Mouse (Mus musculus) v-Abl transformed pro-B cells (cell line): ENCODE measurements around the gene Ift88.

Source experiments
- in situ Hi-C, 2 experiments: fragments of 400-800 bp; cut with MboI; formaldehyde crosslinking; loops; one replicate each; pipeline ENCODE4 v1.15.1; 2025; ENCODE audit not compliant: unreplicated experiment in 2 of 2

The Ift88 gene

DNA sequence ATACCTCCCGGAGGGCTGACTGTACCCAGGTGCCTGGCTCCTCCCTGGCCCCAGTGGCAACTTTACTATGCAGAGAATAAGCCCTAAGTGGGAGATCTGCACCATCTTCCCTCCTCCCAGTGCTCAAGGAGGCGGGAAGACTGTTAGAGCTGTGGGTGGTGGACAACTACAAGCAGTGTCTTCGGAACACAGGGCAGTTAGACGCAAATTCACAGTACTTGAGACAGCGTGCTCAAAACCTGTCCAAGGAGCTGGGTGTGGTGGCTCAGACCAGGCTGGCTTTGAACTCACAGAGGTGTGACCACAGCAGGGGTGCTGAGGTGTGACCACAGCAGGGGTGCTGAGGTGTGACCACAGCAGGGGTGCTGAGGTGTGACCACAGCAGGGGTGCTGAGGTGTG is 130.6 kb downstream of the Ift88 start:
- in situ Hi-C loops, result no loop called here

DNA sequence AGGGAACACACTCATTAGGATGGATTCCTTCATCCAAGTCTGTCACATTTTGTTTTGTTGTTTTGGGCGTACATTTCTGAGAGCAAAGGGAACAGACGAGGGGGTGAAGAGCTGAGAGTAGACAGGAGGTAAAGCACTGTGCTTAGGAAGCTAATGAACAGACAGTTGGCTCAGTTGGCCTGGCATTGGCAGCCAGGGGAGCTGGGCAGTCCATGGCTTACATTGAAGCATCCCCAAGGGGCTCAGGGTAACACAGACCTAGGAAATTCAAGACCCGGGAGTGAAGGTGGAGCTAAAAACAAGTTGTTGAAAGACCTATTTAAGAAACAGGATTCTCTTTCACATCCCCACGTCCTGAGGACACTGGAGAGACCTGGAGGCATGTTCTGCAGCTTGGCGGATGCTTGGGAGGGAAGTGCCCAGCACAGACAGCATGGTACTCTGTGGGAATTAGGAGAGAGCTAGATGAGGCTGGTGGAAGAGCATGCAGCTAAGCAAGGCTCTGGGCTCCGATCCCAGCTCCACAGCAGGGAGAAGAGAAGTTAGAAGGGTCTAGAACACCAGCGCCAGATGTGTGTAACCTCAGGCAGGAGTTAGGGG is 131.7 kb downstream of the Ift88 start:
- in situ Hi-C loops, result no loop called here

DNA sequence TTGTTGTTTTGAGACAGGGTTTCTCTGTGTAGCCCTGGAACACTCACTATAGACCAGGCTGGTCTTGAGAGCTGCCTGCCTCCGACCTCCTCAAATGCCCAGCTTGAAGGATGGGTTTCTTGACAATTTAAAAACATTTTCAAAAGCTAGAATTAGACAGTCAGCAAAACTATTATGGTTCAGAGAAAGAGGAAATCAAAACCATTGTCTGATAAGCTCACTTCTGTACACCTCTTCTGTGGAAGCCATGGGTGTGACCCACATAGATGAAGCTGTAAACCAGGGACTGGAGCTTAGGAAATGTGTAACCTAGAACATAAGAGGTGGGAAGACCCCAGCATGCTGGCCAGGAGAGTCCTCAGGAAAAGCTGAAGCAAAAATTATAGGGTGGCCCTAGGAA is 133.1 kb downstream of the Ift88 start:
- in situ Hi-C loops, result no loop called here

DNA sequence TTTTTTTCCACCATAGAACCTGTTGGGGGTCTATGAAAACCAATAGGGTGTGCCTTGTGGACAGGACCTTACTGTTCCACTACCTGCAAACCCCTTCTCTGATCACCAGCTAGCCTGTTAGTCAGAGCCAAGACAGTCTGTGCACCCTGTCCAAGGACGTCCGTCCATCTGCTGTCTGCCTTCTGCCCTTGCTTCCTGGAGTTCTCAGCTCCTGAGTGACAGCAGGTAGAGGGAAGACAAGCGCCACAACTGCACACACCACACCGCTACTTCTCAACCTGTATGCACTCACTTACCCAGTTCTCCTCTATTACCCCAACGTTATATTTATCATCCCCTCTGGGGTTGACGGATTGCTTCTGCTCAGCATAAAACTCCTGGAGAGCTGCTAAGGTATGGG is 141.8 kb downstream of the Ift88 start:
- in situ Hi-C loops, result no loop called here
